Mouse (Mus musculus) hindbrain, embryonic 11.5 days (tissue): ENCODE measurements at regions not wholly inside any gene's neighbourhood (a gene's known extent, or its start where the extent isn't known, plus 50 kb on each side); places are given as distances from the start of the nearest gene placed in this dataset.

ENCODE experiments used
- ATAC-seq: fragments of 200-750 bp; cut with Nextera tagmentation; 2 replicates; pipeline ENCODE4 v1.8.0; 2017; ENCODE audit warnings: mild to moderate bottlenecking, moderate TSS enrichment, moderate library complexity; ENCODE audit not compliant: low FRiP score
- DNase-seq: peaks from one replicate; pipeline ENCODE4 v3.0.0-alpha.2; 2015; ENCODE audit warnings: low spot score
- H3K27ac ChIP-seq: fragments of 300-500 bp; sonication (generic); 2 replicates; pipeline ENCODE4 v1.5.1; 2014; ENCODE audit warnings: mild to moderate bottlenecking, low read depth, low read length
- H3K27me3 ChIP-seq: fragments of 300-500 bp; sonication (generic); 2 replicates; pipeline ENCODE4 v1.6.1; 2014; ENCODE audit warnings: mild to moderate bottlenecking, low read length, moderate library complexity, mixed read lengths; ENCODE audit not compliant: control insufficient read depth, insufficient read depth
- H3K36me3 ChIP-seq: fragments of 300-500 bp; sonication (generic); 2 replicates; pipeline ENCODE4 v1.6.1; 2014; ENCODE audit warnings: mild to moderate bottlenecking, low read length, moderate library complexity, mixed read lengths; ENCODE audit not compliant: control insufficient read depth, insufficient read depth
- H3K4me1 ChIP-seq: fragments of 300-500 bp; sonication (generic); replicated peaks from 2 replicates; pipeline ENCODE4 v1.6.1; 2014; ENCODE audit warnings: low read length, mixed read lengths; ENCODE audit not compliant: control insufficient read depth, insufficient read depth
- H3K4me2 ChIP-seq: fragments of 300-500 bp; sonication (generic); replicated peaks from 2 replicates; pipeline ENCODE4 v1.6.1; 2014; ENCODE audit warnings: mild to moderate bottlenecking, low read depth, low read length
- H3K4me3 ChIP-seq: fragments of 300-500 bp; sonication (generic); 2 replicates; pipeline ENCODE4 v1.5.1; 2014; ENCODE audit warnings: low read depth, low read length
- H3K9ac ChIP-seq: fragments of 300-500 bp; sonication (generic); 2 replicates; pipeline ENCODE4 v1.6.1; 2014; ENCODE audit warnings: low read depth, low read length
- H3K9me3 ChIP-seq: fragments of 300-500 bp; sonication (generic); 2 replicates; pipeline ENCODE4 v1.6.1; 2016; ENCODE audit warnings: low read length; ENCODE audit not compliant: control insufficient read depth
- WGBS: fragments of 180-500 bp; shearing (Covaris S2); extraction: QIAGEN DNeasy Blood & Tissue Kit; methylation state at CpG from one replicate; pipeline ENCODE4 v1.1.7; 2014; 5-methylcytosine and 5-hydroxymethylcytosine counted together

GRCm38 (mm10) chr5:59103358-59104077 is 1385.8 kb downstream of the Pcdh7 start:
- H3K9me3 ChIP-seq, result no peaks in the 10 kb centered on the region
- WGBS, result 84% methylated on average over 4 of the region's 4 CpGs
- H3K9ac ChIP-seq, result no peak overlapping the region
- no peak overlapping the region for H3K4me3 ChIP-seq
- no peak overlapping the region for H3K4me2 ChIP-seq
- no peak overlapping the region for H3K27ac ChIP-seq
- no peaks in the 10 kb centered on the region for H3K36me3 ChIP-seq
- ATAC-seq (no peak), DNase-seq (no peak)
- no peaks in the 10 kb centered on the region for H3K27me3 ChIP-seq
- H3K4me1 ChIP-seq, result no peaks in the 10 kb centered on the region

- H3K27ac ChIP-seq, result no peak overlapping the region
- no peak overlapping the region for H3K4me3 ChIP-seq
- no peaks in the 10 kb centered on the region for H3K9me3 ChIP-seq
- 70% methylated on average over 7 of the region's 7 CpGs for WGBS
- no peaks in the 10 kb centered on the region for H3K27me3 ChIP-seq
- H3K36me3 ChIP-seq, result no peaks in the 10 kb centered on the region
- DNase-seq (no peak), ATAC-seq (no peak)
- H3K4me2 ChIP-seq, result no peak overlapping the region
- no peaks in the 10 kb centered on the region for H3K4me1 ChIP-seq
- H3K9ac ChIP-seq, result no peak overlapping the region
Measured at GRCm38 (mm10) chr5:59138316-59138715, 1420.5 kb downstream of the Pcdh7 start.

- Histone ChIP-seq H3K36me3 (no peaks in the 10 kb centered on the region), H3K9ac (no peak overlapping the region), H3K27me3 (no peaks in the 10 kb centered on the region), H3K4me2 (no peak overlapping the region), H3K27ac (no peak overlapping the region), H3K9me3 (no peaks in the 10 kb centered on the region), H3K4me1 (no peaks in the 10 kb centered on the region), H3K4me3 (no peak overlapping the region)
- DNase-seq (peak; percentile 25), ATAC-seq (peak; percentile 75)
- WGBS, result 30% methylated on average over 2 of the region's 2 CpGs
Measured at GRCm38 (mm10) chr5:59138721-59139120, 1421.0 kb downstream of the Pcdh7 start.
